Mouse (Mus musculus) cortical plate, adult 2 months (tissue): ENCODE results near the gene Schip1.

Source experiments
- CTCF ChIP-seq: fragments of 200-500 bp; IDR thresholded peaks from 2 replicates; pipeline ENCODE4 v1.5.1; 2011; ENCODE audit warnings: mild to moderate bottlenecking, control low read depth, low read length; ENCODE audit not compliant: insufficient read depth; ENCODE audit errors: extremely low read depth
- POLR2A ChIP-seq: fragments of 200-500 bp; IDR thresholded peaks from 2 replicates; pipeline ENCODE4 v1.6.1; 2011; ENCODE audit warnings: mild to moderate bottlenecking, low read length, control low read depth; ENCODE audit not compliant: insufficient read depth; ENCODE audit errors: extremely low read depth

GRCm38 (mm10) chr3:68420927-68421326, 356.3 kb downstream of the Schip1 start:
- TF ChIP-seq POLR2A (no peak), CTCF (no peak)
